Mouse (Mus musculus) stomach, postnatal 0 days (tissue): Measurements from ENCODE around the gene Cnot10. TPM values are rescaled to one million over a fixed set of nuclear protein-coding genes. Genes with fewer than 3 reads are reported as not detected.
A peak's percentile ranks its signal among the peaks of the same experiment; 100 is the strongest.

Source experiments
- ATAC-seq: fragments of 200-750 bp; cut with Nextera tagmentation; 2 replicates; pipeline ENCODE4 v1.8.0; 2017; ENCODE audit not compliant: low FRiP score, low TSS enrichment
- DNase-seq: peaks from one replicate; pipeline ENCODE4 v3.0.0-alpha.2; 2016; ENCODE audit warnings: low spot score
- H3K27ac ChIP-seq: fragments of 300-500 bp; sonication (generic); replicated peaks from 2 replicates; pipeline ENCODE4 v1.5.1; 2014; ENCODE audit warnings: mild to moderate bottlenecking, control low read depth
- H3K27me3 ChIP-seq: fragments of 300-500 bp; sonication (generic); 2 replicates; pipeline ENCODE4 v1.6.1; 2014; ENCODE audit warnings: low read length; ENCODE audit not compliant: control insufficient read depth, insufficient read depth
- H3K36me3 ChIP-seq: fragments of 300-500 bp; sonication (generic); 2 replicates; pipeline ENCODE4 v1.6.1; 2014; ENCODE audit warnings: low read length, mixed read lengths; ENCODE audit not compliant: control insufficient read depth, insufficient read depth
- H3K4me1 ChIP-seq: fragments of 300-500 bp; sonication (generic); replicated peaks from 2 replicates; pipeline ENCODE4 v1.6.1; 2014; ENCODE audit warnings: antibody characterized with exemption; ENCODE audit not compliant: control insufficient read depth, insufficient read depth
- H3K4me2 ChIP-seq: fragments of 300-500 bp; sonication (generic); replicated peaks from 2 replicates; pipeline ENCODE4 v1.6.1; 2014; ENCODE audit warnings: low read depth, mild to moderate bottlenecking, control low read depth, moderate library complexity
- H3K4me3 ChIP-seq: fragments of 300-500 bp; sonication (generic); 2 replicates; pipeline ENCODE4 v1.5.1; 2014; ENCODE audit warnings: low read depth, low read length, control low read depth
- H3K9ac ChIP-seq: fragments of 300-500 bp; sonication (generic); 2 replicates; pipeline ENCODE4 v1.6.1; 2014; ENCODE audit warnings: mild to moderate bottlenecking, low read length, control low read depth, mixed read lengths
- H3K9me3 ChIP-seq: fragments of 300-500 bp; sonication (generic); 2 replicates; pipeline ENCODE4 v1.6.1; 2016; ENCODE audit warnings: low read length; ENCODE audit not compliant: control insufficient read depth
- CTCF ChIP-seq: IDR thresholded peaks from 2 replicates; pipeline ENCODE4 v1.5.1; 2016; ENCODE audit warnings: antibody characterized with exemption, low read depth, mild to moderate bottlenecking, moderate library complexity
- EP300 ChIP-seq: optimal IDR thresholded peaks from 2 replicates; pipeline ENCODE3; 2016; ENCODE audit warnings: antibody characterized with exemption
- WGBS: fragments of 180-500 bp; shearing (Covaris S2); extraction: QIAGEN DNeasy Blood & Tissue Kit; methylation state at CpG from one replicate; pipeline ENCODE4 v1.1.7; 2014; 5-methylcytosine and 5-hydroxymethylcytosine counted together
- polyA plus RNA-seq: library from polyadenylated mRNA; unstranded; fragments of >200 nt; fragmentation: Nextera tagmentation; extraction: Ambion mirVana; gene quantifications from 2 replicates; pipeline ENCODE4 v1.2.1, GENCODE M21; 2015

The Cnot10 gene
- polyA plus RNA-seq, 1 experiment from 2014 or later: 24.4 TPM

GRCm38 (mm10) chr9:114564667-114565066 lies 75.3 kb downstream of the Cnot10 start:
- DNase-seq: no peak
- Histone ChIP-seq H3K4me1 (no peaks in the 10 kb centered on the region), H3K27ac (0 out of 2 replicates have a peak overlapping the region, but pooled peaks have one; percentile 8), H3K4me2 (peak overlapping the region; percentile 76), H3K9me3 (no peaks in the 10 kb centered on the region), H3K27me3 (peaks cover 18% of the 10 kb centered on the region), H3K36me3 (no peaks in the 10 kb centered on the region), H3K9ac (no peak overlapping the region), H3K4me3 (peak overlapping the region; percentile 53; the same call in 1 of the 2 replicates)
- TF ChIP-seq EP300: no peak
- TF ChIP-seq CTCF: no peak
- no peak for ATAC-seq
- 4% methylated on average over 10 of the region's 10 CpGs for WGBS

- peak within 1 kb of the TSS; percentile 76 for H3K4me2 ChIP-seq
- H3K36me3 ChIP-seq: no peaks in the 10 kb centered on the region
- H3K27me3 ChIP-seq: peaks cover 18% of the 10 kb centered on the region
- peak; percentile 53 for ATAC-seq
- WGBS: under 1% methylated on average over 81 of the region's 91 CpGs
- no peaks in the 10 kb centered on the region for H3K9me3 ChIP-seq
- H3K4me3 ChIP-seq: peak within 1 kb of the TSS; percentile 53
- H3K9ac ChIP-seq: peak within 1 kb of the TSS; percentile 55
- peak; percentile 68 for DNase-seq
- H3K27ac ChIP-seq: peak within 1 kb of the TSS; percentile 58
- no peaks in the 10 kb centered on the region for H3K4me1 ChIP-seq
- TF ChIP-seq CTCF (no peak), EP300 (no peak)
Observed at GRCm38 (mm10) chr9:114563761-114564606, 76.0 kb downstream of the Cnot10 start, which contains the start of gene Trim71. TSS of gene Trim71 (minus strand) at chr9:114564369.

- peaks cover 18% of the 10 kb centered on the region for H3K27me3 ChIP-seq
- H3K27ac ChIP-seq: peak overlapping the region; percentile 58
- under 1% methylated on average over 105 of the region's 122 CpGs for WGBS
- peak overlapping the region; percentile 55 for H3K9ac ChIP-seq
- H3K4me3 ChIP-seq: peak overlapping the region; percentile 53
- peak overlapping the region; percentile 76 for H3K4me2 ChIP-seq
- H3K9me3 ChIP-seq: no peaks in the 10 kb centered on the region
- DNase-seq: peak; percentile 71
- peak; percentile 47 for ATAC-seq
- H3K4me1 ChIP-seq: no peaks in the 10 kb centered on the region
- H3K36me3 ChIP-seq: no peaks in the 10 kb centered on the region
- TF ChIP-seq CTCF (no peak), EP300 (no peak)
Observed at GRCm38 (mm10) chr9:114562919-114563751, 76.8 kb downstream of the Cnot10 start.

GRCm38 (mm10) chr9:114562031-114562918 lies 77.7 kb downstream of the Cnot10 start:
- Histone ChIP-seq H3K4me1 (no peaks in the 10 kb centered on the region), H3K9me3 (no peaks in the 10 kb centered on the region), H3K4me2 (peak overlapping the region; percentile 76), H3K4me3 (peak overlapping the region; percentile 53), H3K9ac (peak overlapping the region; percentile 55; the same call in 1 of the 2 replicates), H3K36me3 (no peaks in the 10 kb centered on the region), H3K27me3 (peaks cover 18% of the 10 kb centered on the region), H3K27ac (peak overlapping the region; percentile 30; the same call in 1 of the 2 replicates)
- ATAC-seq (peak; percentile 41; the same call in 1 of the 2 replicates), DNase-seq (peak; percentile 59)
- WGBS: under 1% methylated on average over 45 of the region's 101 CpGs
- no peak for TF ChIP-seq CTCF
- TF ChIP-seq EP300: no peak

- Histone ChIP-seq H3K27me3 (peaks cover 18% of the 10 kb centered on the region), H3K4me3 (peak overlapping the region; percentile 53), H3K4me2 (peak overlapping the region; percentile 76), H3K27ac (no peak overlapping the region), H3K4me1 (no peaks in the 10 kb centered on the region), H3K36me3 (no peaks in the 10 kb centered on the region), H3K9me3 (no peaks in the 10 kb centered on the region), H3K9ac (no peak overlapping the region)
- no peak for ATAC-seq
- TF ChIP-seq CTCF (no peak), EP300 (no peak)
- no peak for DNase-seq
- WGBS: 6% methylated on average over 12 of the region's 12 CpGs
Observed at GRCm38 (mm10) chr9:114561671-114561971, 78.4 kb downstream of the Cnot10 start.
